Mouse (Mus musculus) liver, adult 10 weeks (tissue): Measurements from ENCODE around the gene Zcrb1. TPM values are rescaled to one million over a fixed set of nuclear protein-coding genes. Genes with fewer than 3 reads are reported as not detected.

ENCODE experiments used
- polyA plus RNA-seq: library from polyadenylated mRNA; stranded (reverse); fragments of 350-450 nt; fragmentation: Illumina TruSeq; extraction: RNeasy Lipid Tissue Mini Kit (QIAGEN cat#74804); gene quantifications from one replicate; pipeline ENCODE4 v1.2.3, GENCODE M21; 2014; ENCODE audit warnings: low read depth, low replicate concordance

Gene Zcrb1
- polyA plus RNA-seq: 117 TPM

GRCm38 (mm10) chr15:93397826-93398698 is at the start of gene Zcrb1, which contains the start of gene Pphln1:
Zcrb1 (minus strand) TSS chr15:93398334.
Pphln1 (plus strand) TSS chr15:93398350.

GRCm38 (mm10) chr15:93336925-93337761 is 61.0 kb downstream of the Zcrb1 start, which contains the start of gene Yaf2:
Yaf2 (minus strand) TSS chr15:93336935.

Other genes with a start within 250 kb of the Zcrb1 start
- gene Gxylt1, start 123.2 kb downstream of the Zcrb1 start, polyA plus RNA-seq: 9.0 TPM
- gene Yaf2, start 61.4 kb downstream of the Zcrb1 start, polyA plus RNA-seq: 41.8 TPM
- 15.0 TPM for gene Pphln1, start within 50 bp of the Zcrb1 start, polyA plus RNA-seq
- gene Prickle1, start 197.6 kb upstream of the Zcrb1 start, polyA plus RNA-seq: 2.4 TPM